ENCODE assay signal across 12 mouse cellular contexts in genomic region chr5:134614802-134615201, GRCm38 (mm10). TPM values are rescaled to one million over a fixed set of nuclear protein-coding genes. Genes with fewer than 3 reads are reported as not detected.
DNase-seq lines count a peak whose midpoint lies in the region; ATAC-seq and TF ChIP-seq lines count a peak whose summit lies in the region.
"Had no signal": no experiment of that assay in that cellular context is flagged by ENCODE, and none has a peak within 500 bp of the region (broad histone marks: within the 10 kb centered on the region; RNA-seq: fewer than 3 reads in every experiment).

Gene Lat2 (minus strand): TSS chr5:134615025.

- no peak within 1 kb of the TSS for H3K9ac ChIP-seq in heart, adult 2 months (ENCODE audit: low read depth, low read length)
- H3K9ac ChIP-seq in heart, embryonic 11.5 days (ENCODE audit: low read depth, low read length): no peak within 1 kb of the TSS
- H3K9ac ChIP-seq in limb, embryonic 15.5 days: no peak within 1 kb of the TSS
- H3K9ac ChIP-seq in neural tube, embryonic 15.5 days (replicated peaks): no peak within 1 kb of the TSS
- H3K9ac ChIP-seq in kidney, embryonic 14.5 days (ENCODE audit: low read depth, low read length): no peak within 1 kb of the TSS; the same call in 1 of the 2 replicates
- H3K9ac ChIP-seq: embryonic facial prominence, embryonic 13.5 days; midbrain, embryonic 12.5 days had no signal

- WGBS in heart, adult 2 months: 68% methylated on average over 7 of the region's 7 CpGs
- WGBS in heart, embryonic 11.5 days (ENCODE audit: insufficient replicate concordance): 86% methylated on average over 7 of the region's 7 CpGs
- 75% methylated on average over 7 of the region's 7 CpGs for WGBS in limb, embryonic 15.5 days
- WGBS in neural tube, embryonic 15.5 days: 87% methylated on average over 7 of the region's 7 CpGs
- WGBS in kidney, embryonic 14.5 days: 79% methylated on average over 7 of the region's 7 CpGs

- ATAC-seq in heart, embryonic 11.5 days (replicated peaks; ENCODE audit: insufficient number of reproducible peaks, low FRiP score, low TSS enrichment): no peak
- ATAC-seq in limb, embryonic 15.5 days (ENCODE audit: insufficient number of reproducible peaks, low FRiP score, low TSS enrichment, low read depth): no peak
- no peak for ATAC-seq in neural tube, embryonic 15.5 days (ENCODE audit: low FRiP score)
- ATAC-seq in kidney, embryonic 14.5 days (ENCODE audit: low FRiP score, low TSS enrichment): no peak

- DNase-seq in heart, adult 2 months: peak in 1 of 2 experiments; percentile 36
- DNase-seq in right cerebral cortex, adult 2 months (ENCODE audit: low spot score in 2 of 2): peak; percentile 49 to 53
- DNase-seq in right cerebral cortex, postnatal 25 days: no peak
- DNase-seq in splenic B cell, adult 2 months (ENCODE audit: low read depth, low spot score): peak; percentile 71
- DNase-seq: cerebellum, adult 18-20 months; kidney, postnatal 25 days had no signal

- no peaks in the 10 kb centered on the region for H3K9me3 ChIP-seq in heart, embryonic 11.5 days (replicated peaks; ENCODE audit: control insufficient read depth, low read length)
- no peaks in the 10 kb centered on the region for H3K9me3 ChIP-seq in limb, embryonic 15.5 days
- no peaks in the 10 kb centered on the region for H3K9me3 ChIP-seq in neural tube, embryonic 15.5 days (replicated peaks)
- no peaks in the 10 kb centered on the region for H3K9me3 ChIP-seq in kidney, embryonic 14.5 days (ENCODE audit: control insufficient read depth, low read length)
- H3K9me3 ChIP-seq: embryonic facial prominence, embryonic 13.5 days; midbrain, embryonic 12.5 days had no signal

- no peak within 1 kb of the TSS for H3K4me3 ChIP-seq in heart, adult 2 months
- no peak within 1 kb of the TSS for H3K4me3 ChIP-seq in heart, embryonic 11.5 days (ENCODE audit: low read depth, low read length)
- H3K4me3 ChIP-seq in limb, embryonic 15.5 days: no peak within 1 kb of the TSS
- H3K4me3 ChIP-seq in neural tube, embryonic 15.5 days (replicated peaks): no peak within 1 kb of the TSS
- no peak within 1 kb of the TSS for H3K4me3 ChIP-seq in kidney, embryonic 14.5 days (ENCODE audit: low read length)
- H3K4me3 ChIP-seq: embryonic facial prominence, embryonic 13.5 days; midbrain, embryonic 12.5 days had no signal

- TF ChIP-seq CTCF in heart, adult 2 months (IDR thresholded peaks at IDR 0.05): no peak

- TF ChIP-seq POLR2A in heart, adult 2 months (IDR thresholded peaks at IDR 0.05; ENCODE audit: insufficient read depth, low read depth, low read length): 0 out of 2 replicates have a peak, but pooled peaks have one; percentile 24

- intact Hi-C loops in heart, adult 2 months (cut with DNase I): loop anchor here (5.0 to 10.0 kb wide), 2 partner anchors 87 to 290 kb away; partner anchors contain the start of gene Tmem270

- H3K4me2 ChIP-seq in heart, embryonic 11.5 days: no peak within 1 kb of the TSS
- no peak within 1 kb of the TSS for H3K4me2 ChIP-seq in limb, embryonic 15.5 days
- H3K4me2 ChIP-seq in neural tube, embryonic 15.5 days: no peak within 1 kb of the TSS
- H3K4me2 ChIP-seq in kidney, embryonic 14.5 days (replicated peaks; ENCODE audit: low read depth, low read length): no peak within 1 kb of the TSS
- H3K4me2 ChIP-seq: embryonic facial prominence, embryonic 13.5 days; midbrain, embryonic 12.5 days had no signal

- no peaks in the 10 kb centered on the region for H3K27me3 ChIP-seq in heart, adult 2 months (ENCODE audit: control insufficient read depth, insufficient read depth, low read length)
- H3K27me3 ChIP-seq in heart, embryonic 11.5 days (ENCODE audit: control insufficient read depth, insufficient read depth, low read length): no peaks in the 10 kb centered on the region
- no peaks in the 10 kb centered on the region for H3K27me3 ChIP-seq in limb, embryonic 15.5 days
- H3K27me3 ChIP-seq in splenic B cell, adult 2 months (ENCODE audit: control insufficient read depth, insufficient read depth, low read length, poor library complexity, severe bottlenecking): no peaks in the 10 kb centered on the region
- H3K27me3 ChIP-seq in neural tube, embryonic 15.5 days (replicated peaks): no peaks in the 10 kb centered on the region
- H3K27me3 ChIP-seq in kidney, embryonic 14.5 days (ENCODE audit: control insufficient read depth, insufficient read depth, low read length): no peaks in the 10 kb centered on the region
- H3K27me3 ChIP-seq: embryonic facial prominence, embryonic 13.5 days; midbrain, embryonic 12.5 days had no signal

- no peak within 1 kb of the TSS for H3K27ac ChIP-seq in heart, adult 2 months
- no peak within 1 kb of the TSS for H3K27ac ChIP-seq in heart, embryonic 11.5 days (ENCODE audit: low read depth, low read length)
- H3K27ac ChIP-seq in limb, embryonic 15.5 days: peak within 1 kb of the TSS; percentile 38; the same call in 1 of the 2 replicates
- no peak within 1 kb of the TSS for H3K27ac ChIP-seq in neural tube, embryonic 15.5 days (replicated peaks)
- H3K27ac ChIP-seq in kidney, embryonic 14.5 days (ENCODE audit: low read depth, low read length): no peak within 1 kb of the TSS
- H3K27ac ChIP-seq: embryonic facial prominence, embryonic 13.5 days; midbrain, embryonic 12.5 days had no signal

- H3K36me3 ChIP-seq in heart, adult 2 months (ENCODE audit: control insufficient read depth, insufficient read depth, low read length): no peaks in the 10 kb centered on the region
- peaks cover 22% of the 10 kb centered on the region for H3K36me3 ChIP-seq in heart, embryonic 11.5 days (ENCODE audit: control insufficient read depth, insufficient read depth, low read length)
- peaks cover 24% of the 10 kb centered on the region for H3K36me3 ChIP-seq in limb, embryonic 15.5 days
- H3K36me3 ChIP-seq in splenic B cell, adult 2 months (ENCODE audit: control insufficient read depth, insufficient read depth, low read length, poor library complexity, severe bottlenecking): peaks cover 4% of the 10 kb centered on the region; the same call in 1 of the 2 replicates
- H3K36me3 ChIP-seq in neural tube, embryonic 15.5 days: peaks cover 27% of the 10 kb centered on the region
- peaks cover 36% of the 10 kb centered on the region for H3K36me3 ChIP-seq in kidney, embryonic 14.5 days (ENCODE audit: control insufficient read depth, insufficient read depth, low read length)

- no peak for TF ChIP-seq EP300 in heart, adult 2 months (IDR thresholded peaks at IDR 0.05; ENCODE audit: insufficient read depth, low read depth, low read length)

- H3K79me2 ChIP-seq in heart, adult 2 months (replicated peaks; ENCODE audit: control insufficient read depth, insufficient read depth, low read length): no peaks in the 10 kb centered on the region

- H3K4me1 ChIP-seq in heart, adult 2 months (ENCODE audit: control insufficient read depth, insufficient read depth, low read length): peaks cover 2% of the 10 kb centered on the region; the same call in 1 of the 2 replicates
- no peaks in the 10 kb centered on the region for H3K4me1 ChIP-seq in heart, embryonic 11.5 days (ENCODE audit: control insufficient read depth, insufficient read depth, low read length)
- peaks cover 5% of the 10 kb centered on the region; the same call in 1 of the 2 replicates for H3K4me1 ChIP-seq in limb, embryonic 15.5 days
- no peaks in the 10 kb centered on the region for H3K4me1 ChIP-seq in neural tube, embryonic 15.5 days
- no peaks in the 10 kb centered on the region for H3K4me1 ChIP-seq in kidney, embryonic 14.5 days (ENCODE audit: control insufficient read depth, insufficient read depth, low read length)
- H3K4me1 ChIP-seq: embryonic facial prominence, embryonic 13.5 days; midbrain, embryonic 12.5 days had no signal

RNA-seq across cellular contexts. Expression of gene Lat2, which starts in this region (rescaled TPM):
- total RNA-seq in heart, adult 2 months (2021): 1 to 10 TPM; 1.1 to 1.6 TPM
- 2.0 and 3.3 TPM in 2 replicates for polyA plus RNA-seq in heart, adult 2 months (2012; rRNA removed)
- 1.9 and 3.5 TPM in 2 replicates for polyA plus RNA-seq in heart, embryonic 11.5 days (2014; fragmentation: Nextera tagmentation; extraction: Ambion mirVana)
- 7.9 and 8.8 TPM in 2 replicates for polyA plus RNA-seq in limb, embryonic 15.5 days (2015; fragmentation: Nextera tagmentation; extraction: Ambion mirVana)
- 3.4 and 3.9 TPM in 2 replicates for polyA plus RNA-seq in neural tube, embryonic 15.5 days (2015; fragmentation: Nextera tagmentation; extraction: Ambion mirVana)
- polyA plus RNA-seq in kidney, embryonic 14.5 days (2014; fragmentation: Nextera tagmentation; extraction: Ambion mirVana): 1.8 and 2.2 TPM in 2 replicates
